Mouse (Mus musculus) MEL (cell line): ENCODE data around the gene 6430548M08Rik. TPM values are rescaled to one million over a fixed set of nuclear protein-coding genes. Genes with fewer than 3 reads are reported as not detected.

Experiments used
- DNase-seq: peaks from one replicate; pipeline ENCODE4 v3.0.0; 2011; ENCODE audit warnings: low read depth, low spot score
- H3K27ac ChIP-seq: 2 replicates; pipeline ENCODE4 v1.5.1; 2012; ENCODE audit warnings: low read depth, mild to moderate bottlenecking, control low read depth, low read length, moderate library complexity; ENCODE audit not compliant: control insufficient read depth
- H3K27me3 ChIP-seq, 2 experiments: fragments of 150-350 bp in 1 of 2; sonication (generic) in 1 of 2; 2 replicates each; pipeline ENCODE4 v1.6.1; 2012; ENCODE audit warnings: low read length in 2 of 2, mild to moderate bottlenecking in 2 of 2, improper control_type of control experiment in 1 of 2, moderate library complexity in 1 of 2; ENCODE audit not compliant: insufficient read depth in 2 of 2, control insufficient read depth in 1 of 2
- H3K36me3 ChIP-seq, 2 experiments: 2 replicates each; pipeline ENCODE4 v1.6.1; 2012 to 2014; ENCODE audit warnings: low read length in 2 of 2, improper control_type of control experiment in 1 of 2, inconsistent platforms in 1 of 2, mild to moderate bottlenecking in 1 of 2; ENCODE audit not compliant: insufficient read depth in 2 of 2, control insufficient read depth in 1 of 2
- H3K4me1 ChIP-seq, 2 experiments: fragments of 150-350 bp in 1 of 2; sonication (generic) in 1 of 2; 2 replicates each; pipeline ENCODE4 v1.6.1; 2012; ENCODE audit warnings: low read length in 2 of 2, improper control_type of control experiment in 1 of 2, mild to moderate bottlenecking in 1 of 2; ENCODE audit not compliant: insufficient read depth in 2 of 2, control insufficient read depth in 1 of 2
- H3K4me3 ChIP-seq, 2 experiments: fragments of 150-350 bp in 1 of 2; sonication (generic) in 1 of 2; 2 replicates each; pipeline ENCODE4 v1.5.1; 2012; ENCODE audit warnings: low read depth in 2 of 2, low read length in 2 of 2, mild to moderate bottlenecking in 2 of 2, moderate library complexity in 2 of 2, control low read depth in 1 of 2, improper control_type of control experiment in 1 of 2; ENCODE audit not compliant: control insufficient read depth in 1 of 2, insufficient read depth in 1 of 2
- H3K79me2 ChIP-seq: 2 replicates; pipeline ENCODE4 v1.6.1; 2012; ENCODE audit warnings: mild to moderate bottlenecking, low read length, moderate library complexity; ENCODE audit not compliant: control insufficient read depth, poor library complexity, insufficient read depth
- H3K9ac ChIP-seq: 2 replicates; pipeline ENCODE4 v1.6.1; 2012; ENCODE audit warnings: low read depth, mild to moderate bottlenecking, control low read depth, low read length, moderate library complexity; ENCODE audit not compliant: control insufficient read depth, poor library complexity, severe bottlenecking
- H3K9me3 ChIP-seq: fragments of 150-350 bp; sonication (generic); replicated peaks from 2 replicates; pipeline ENCODE4 v1.6.1; 2012; ENCODE audit warnings: mild to moderate bottlenecking, low read length, improper control_type of control experiment, moderate library complexity; ENCODE audit not compliant: insufficient read depth
- BHLHE40 ChIP-seq: IDR thresholded peaks from 2 replicates; pipeline ENCODE4 v1.6.1; 2012; ENCODE audit warnings: low read depth, mild to moderate bottlenecking, inconsistent platforms, low read length, improper control_type of control experiment, borderline replicate concordance
- CHD1 ChIP-seq: IDR thresholded peaks from 2 replicates; pipeline ENCODE4 v1.6.1; 2012; ENCODE audit warnings: low read depth, mild to moderate bottlenecking, inconsistent platforms, low read length, improper control_type of control experiment
- CHD2 ChIP-seq: IDR thresholded peaks from 2 replicates; pipeline ENCODE4 v1.6.1; 2011; ENCODE audit warnings: low read length, improper control_type of control experiment
- ELF1 ChIP-seq: IDR thresholded peaks from 2 replicates; pipeline ENCODE4 v1.6.1; 2014; ENCODE audit warnings: low read depth, mild to moderate bottlenecking, inconsistent platforms, low read length, improper control_type of control experiment, moderate library complexity
- EP300 ChIP-seq, 2 experiments: IDR thresholded peaks; 2 replicates each; pipeline ENCODE4 v1.6.1; 2011; ENCODE audit warnings: improper control_type of control experiment in 2 of 2, low read length in 2 of 2, low read depth in 1 of 2, mild to moderate bottlenecking in 1 of 2
- ETS1 ChIP-seq: IDR thresholded peaks from 2 replicates; pipeline ENCODE4 v1.6.1; 2012; ENCODE audit warnings: low read depth, mild to moderate bottlenecking, inconsistent platforms, low read length, improper control_type of control experiment, moderate library complexity
- GATA1 ChIP-seq: IDR thresholded peaks from 2 replicates; pipeline ENCODE4 v1.6.1; 2011; ENCODE audit warnings: low read depth, low read length, improper control_type of control experiment
- KAT2A ChIP-seq: conservative IDR thresholded peaks from 2 replicates; pipeline ENCODE4 v1.6.1; 2012; ENCODE audit warnings: low read depth, low read length, improper control_type of control experiment, inconsistent platforms
- MAFK ChIP-seq: IDR thresholded peaks from 2 replicates; pipeline ENCODE4 v1.6.1; 2011; ENCODE audit warnings: low read depth, mild to moderate bottlenecking, low read length, improper control_type of control experiment, borderline replicate concordance
- MAX ChIP-seq: IDR thresholded peaks from 2 replicates; pipeline ENCODE4 v1.6.1; 2011; ENCODE audit warnings: low read length, improper control_type of control experiment
- MXI1 ChIP-seq: IDR thresholded peaks from 2 replicates; pipeline ENCODE4 v1.6.1; 2011; ENCODE audit warnings: mild to moderate bottlenecking, low read depth, low read length, improper control_type of control experiment
- MYC ChIP-seq: IDR thresholded peaks from 2 replicates; pipeline ENCODE4 v1.6.1; 2011; ENCODE audit warnings: low read depth, mild to moderate bottlenecking, low read length, improper control_type of control experiment, moderate library complexity
- NELFE ChIP-seq: IDR thresholded peaks from 2 replicates; pipeline ENCODE4 v1.6.1; 2011; ENCODE audit warnings: low read depth, low read length, improper control_type of control experiment
- POLR2A ChIP-seq, 2 experiments: IDR thresholded peaks; 2 replicates each; pipeline ENCODE4 v1.6.1; 2011 to 2012; ENCODE audit warnings: low read length in 2 of 2, mild to moderate bottlenecking in 2 of 2, control low read depth in 1 of 2, improper control_type of control experiment in 1 of 2, low read depth in 1 of 2, moderate library complexity in 1 of 2; ENCODE audit not compliant: control insufficient read depth in 1 of 2, insufficient read depth in 1 of 2, poor library complexity in 1 of 2
- POLR2AphosphoS2 ChIP-seq: IDR thresholded peaks from 2 replicates; pipeline ENCODE4 v1.6.1; 2011; ENCODE audit warnings: low read length, improper control_type of control experiment
- RAD21 ChIP-seq: IDR thresholded peaks from 2 replicates; pipeline ENCODE4 v1.6.1; 2011; ENCODE audit warnings: mild to moderate bottlenecking, low read depth, low read length, improper control_type of control experiment
- RCOR1 ChIP-seq: IDR thresholded peaks from 2 replicates; pipeline ENCODE4 v1.6.1; 2012; ENCODE audit warnings: low read depth, mild to moderate bottlenecking, inconsistent platforms, low read length, improper control_type of control experiment
- TAL1 ChIP-seq: IDR thresholded peaks from 2 replicates; pipeline ENCODE4 v1.6.1; 2012; ENCODE audit warnings: mild to moderate bottlenecking, inconsistent platforms, low read length, moderate library complexity, mixed read lengths
- TCF12 ChIP-seq: IDR thresholded peaks from 2 replicates; pipeline ENCODE4 v1.6.1; 2014; ENCODE audit warnings: low read depth, mild to moderate bottlenecking, inconsistent platforms, low read length, improper control_type of control experiment, moderate library complexity
- UBTF ChIP-seq: IDR thresholded peaks from 2 replicates; pipeline ENCODE4 v1.6.1; 2012; ENCODE audit warnings: low read depth, mild to moderate bottlenecking, inconsistent platforms, low read length, improper control_type of control experiment, moderate library complexity, borderline replicate concordance; ENCODE audit not compliant: insufficient read depth
- USF2 ChIP-seq, 2 experiments: IDR thresholded peaks; 2 replicates each; pipeline ENCODE4 v1.6.1; 2011 to 2012; ENCODE audit warnings: improper control_type of control experiment in 2 of 2, low read length in 2 of 2, borderline replicate concordance in 1 of 2, inconsistent platforms in 1 of 2, low read depth in 1 of 2, mild to moderate bottlenecking in 1 of 2; ENCODE audit not compliant: insufficient read depth in 1 of 2
- ZKSCAN1 ChIP-seq: IDR thresholded peaks from 2 replicates; pipeline ENCODE4 v1.6.1; 2012; ENCODE audit warnings: low read depth, mild to moderate bottlenecking, inconsistent platforms, low read length, improper control_type of control experiment, moderate library complexity
- ZMIZ1 ChIP-seq: IDR thresholded peaks from 2 replicates; pipeline ENCODE4 v1.6.1; 2012; ENCODE audit warnings: low read depth, mild to moderate bottlenecking, inconsistent platforms, low read length, improper control_type of control experiment, moderate library complexity
- ZNF384 ChIP-seq: IDR thresholded peaks from 2 replicates; pipeline ENCODE4 v1.6.1; 2012; ENCODE audit warnings: low read depth, mild to moderate bottlenecking, inconsistent platforms, low read length, improper control_type of control experiment
- polyA plus RNA-seq, 2 experiments: library from polyadenylated mRNA; stranded (reverse) in 1 of 2; unstranded in 1 of 2; fragments of >175 nt in 1 of 2; fragments of >200 nt in 1 of 2; gene quantifications; 2 replicates each; pipeline versions ENCODE4 v1.2.1 to v1.2.4; 2012; ENCODE audit warnings: low replicate concordance in 2 of 2, low read depth in 1 of 2; ENCODE audit not compliant: insufficient read length in 2 of 2, insufficient read depth in 1 of 2, missing spikeins in 1 of 2
- total RNA-seq: library from RNA; depleted of rRNA; stranded (reverse); fragments of 300-350 nt; gene quantifications from 2 replicates; pipeline ENCODE4 v1.2.3, GENCODE M21; 2012

Gene 6430548M08Rik
- total and polyA plus RNA-seq, 3 experiments, result 0.96 to 1.9 TPM; not detected in 1

GRCm38 (mm10) chr8:120181274-120181673 lies 67.3 kb downstream of the 6430548M08Rik start:
- no peaks in the 10 kb centered on the region for H3K27me3 ChIP-seq

GRCm38 (mm10) chr8:120181861-120182414 lies 68.0 kb downstream of the 6430548M08Rik start:
- no peaks in the 10 kb centered on the region for H3K9me3 ChIP-seq
- TF ChIP-seq MAFK (no peak), KAT2A (no peak), TAL1 (no peak), POLR2A (IDR thresholded peaks at IDR 0.05; ENCODE audit: control insufficient read depth in 1 of 2, insufficient read depth in 1 of 2, low read depth in 1 of 2, low read length in 2 of 2, poor library complexity in 1 of 2) (no peak), ELF1 (no peak), BHLHE40 (no peak), GATA1 (no peak), ZMIZ1 (no peak), USF2 (IDR thresholded peaks at IDR 0.05; ENCODE audit: borderline replicate concordance in 1 of 2, insufficient read depth in 1 of 2, low read depth in 1 of 2, low read length in 2 of 2) (no peak)
- TF ChIP-seq, all 39 proteins: peak for 0
- no peak overlapping the region for H3K4me3 ChIP-seq
- H3K79me2 ChIP-seq, result no peaks in the 10 kb centered on the region
- no peaks in the 10 kb centered on the region for H3K36me3 ChIP-seq
- no peaks in the 10 kb centered on the region for H3K4me1 ChIP-seq
- H3K9ac ChIP-seq, result no peak overlapping the region
- no peaks in the 10 kb centered on the region for H3K27me3 ChIP-seq
- DNase-seq, result no peak
- no peak overlapping the region for H3K27ac ChIP-seq

More at GRCm38 (mm10) chr8:120181274-120181673, 67.3 kb downstream of the 6430548M08Rik start:
- no peaks in the 10 kb centered on the region for H3K4me1 ChIP-seq
- no peak for DNase-seq
- no peaks in the 10 kb centered on the region for H3K36me3 ChIP-seq
- no peak overlapping the region for H3K9ac ChIP-seq
- H3K27ac ChIP-seq, result no peak overlapping the region
- TF ChIP-seq RAD21 (no peak), TAL1 (no peak), ELF1 (no peak), CHD1 (no peak), MAX (no peak), BHLHE40 (no peak), RCOR1 (no peak), NELFE (no peak), EP300 (IDR thresholded peaks at IDR 0.05; ENCODE audit: low read depth in 1 of 2, low read length in 2 of 2) (no peak), KAT2A (no peak), POLR2AphosphoS2 (no peak), ETS1 (no peak), ZKSCAN1 (no peak), TCF12 (no peak), CHD2 (no peak), UBTF (no peak), MXI1 (no peak), MYC (no peak), ZNF384 (no peak)
- H3K9me3 ChIP-seq, result no peaks in the 10 kb centered on the region
- no peaks in the 10 kb centered on the region for H3K79me2 ChIP-seq
- H3K4me3 ChIP-seq, result no peak overlapping the region
